Mouse (Mus musculus): Measurements from ENCODE around the gene Cd3eap. TPM values are rescaled to one million over a fixed set of nuclear protein-coding genes. Genes with fewer than 3 reads are reported as not detected.

Cd3eap gene
- total RNA-seq, 1 experiment from 2014 or later, result 6.9 TPM

GRCm38 (mm10) chr7:19341250-19341649 lies 18.0 kb downstream of the Cd3eap start:
- no peak for ATAC-seq (replicated peaks; ENCODE audit: insufficient number of reproducible peaks, low FRiP score, low TSS enrichment, poor library complexity, severe bottlenecking)

- ATAC-seq (replicated peaks; ENCODE audit: insufficient number of reproducible peaks, low FRiP score, low TSS enrichment, poor library complexity, severe bottlenecking), result no peak
Measured at GRCm38 (mm10) chr7:19338596-19338995, 20.7 kb downstream of the Cd3eap start.

- peak; percentile 66 for ATAC-seq (replicated peaks; ENCODE audit: insufficient number of reproducible peaks, low FRiP score, low TSS enrichment, poor library complexity, severe bottlenecking)
Measured at GRCm38 (mm10) chr7:19338060-19338459, 21.2 kb downstream of the Cd3eap start.

- no peak for ATAC-seq (replicated peaks; ENCODE audit: insufficient number of reproducible peaks, low FRiP score, low TSS enrichment, poor library complexity, severe bottlenecking)
Measured at GRCm38 (mm10) chr7:19337122-19337521, 22.2 kb downstream of the Cd3eap start.

- peak; percentile 41; the same call in 1 of the 2 replicates for ATAC-seq (replicated peaks; ENCODE audit: insufficient number of reproducible peaks, low FRiP score, low TSS enrichment, poor library complexity, severe bottlenecking)
Measured at GRCm38 (mm10) chr7:19335583-19335982, 23.7 kb downstream of the Cd3eap start.

GRCm38 (mm10) chr7:19332709-19333352 lies 26.5 kb downstream of the Cd3eap start:
- ATAC-seq (replicated peaks; ENCODE audit: insufficient number of reproducible peaks, low FRiP score, low TSS enrichment, poor library complexity, severe bottlenecking), result peak; percentile 83

- ATAC-seq (replicated peaks; ENCODE audit: insufficient number of reproducible peaks, low FRiP score, low TSS enrichment, poor library complexity, severe bottlenecking), result no peak
Measured at GRCm38 (mm10) chr7:19331910-19332309, 27.4 kb downstream of the Cd3eap start.

GRCm38 (mm10) chr7:19328425-19328824 lies 30.9 kb downstream of the Cd3eap start:
- no peak for ATAC-seq (replicated peaks; ENCODE audit: insufficient number of reproducible peaks, low FRiP score, low TSS enrichment, poor library complexity, severe bottlenecking)

GRCm38 (mm10) chr7:19327782-19328181 lies 31.5 kb downstream of the Cd3eap start:
- ATAC-seq (replicated peaks; ENCODE audit: insufficient number of reproducible peaks, low FRiP score, low TSS enrichment, poor library complexity, severe bottlenecking), result no peak

GRCm38 (mm10) chr7:19327128-19327527 lies 32.2 kb downstream of the Cd3eap start:
- peak; percentile 44 for ATAC-seq (replicated peaks; ENCODE audit: insufficient number of reproducible peaks, low FRiP score, low TSS enrichment, poor library complexity, severe bottlenecking)

GRCm38 (mm10) chr7:19326359-19326758 lies 32.9 kb downstream of the Cd3eap start:
- ATAC-seq (replicated peaks; ENCODE audit: insufficient number of reproducible peaks, low FRiP score, low TSS enrichment, poor library complexity, severe bottlenecking), result no peak

- peak; percentile 75 for ATAC-seq (replicated peaks; ENCODE audit: insufficient number of reproducible peaks, low FRiP score, low TSS enrichment, poor library complexity, severe bottlenecking)
Measured at GRCm38 (mm10) chr7:19325262-19326199, 33.8 kb downstream of the Cd3eap start.

GRCm38 (mm10) chr7:19324221-19324620 lies 35.1 kb downstream of the Cd3eap start:
- no peak for ATAC-seq (replicated peaks; ENCODE audit: insufficient number of reproducible peaks, low FRiP score, low TSS enrichment, poor library complexity, severe bottlenecking)

GRCm38 (mm10) chr7:19322489-19322888 lies 36.8 kb downstream of the Cd3eap start:
- no peak for ATAC-seq (replicated peaks; ENCODE audit: insufficient number of reproducible peaks, low FRiP score, low TSS enrichment, poor library complexity, severe bottlenecking)

- peak; percentile 47 for ATAC-seq (replicated peaks; ENCODE audit: insufficient number of reproducible peaks, low FRiP score, low TSS enrichment, poor library complexity, severe bottlenecking)
Measured at GRCm38 (mm10) chr7:19321464-19321863, 37.8 kb downstream of the Cd3eap start.

GRCm38 (mm10) chr7:19320637-19321036 lies 38.6 kb downstream of the Cd3eap start:
- ATAC-seq (replicated peaks; ENCODE audit: insufficient number of reproducible peaks, low FRiP score, low TSS enrichment, poor library complexity, severe bottlenecking), result no peak

GRCm38 (mm10) chr7:19319906-19320305 lies 39.4 kb downstream of the Cd3eap start:
- ATAC-seq (replicated peaks; ENCODE audit: insufficient number of reproducible peaks, low FRiP score, low TSS enrichment, poor library complexity, severe bottlenecking), result peak; percentile 60

GRCm38 (mm10) chr7:19319458-19319857 lies 39.8 kb downstream of the Cd3eap start:
- no peak for ATAC-seq (replicated peaks; ENCODE audit: insufficient number of reproducible peaks, low FRiP score, low TSS enrichment, poor library complexity, severe bottlenecking)

- no peak for ATAC-seq (replicated peaks; ENCODE audit: insufficient number of reproducible peaks, low FRiP score, low TSS enrichment, poor library complexity, severe bottlenecking)
Measured at GRCm38 (mm10) chr7:19318676-19319075, 40.6 kb downstream of the Cd3eap start.

GRCm38 (mm10) chr7:19318201-19318600 lies 41.1 kb downstream of the Cd3eap start:
- no peak for ATAC-seq (replicated peaks; ENCODE audit: insufficient number of reproducible peaks, low FRiP score, low TSS enrichment, poor library complexity, severe bottlenecking)
